ENCODE assay signal across 8 mouse cellular contexts in the genomic region with DNA sequence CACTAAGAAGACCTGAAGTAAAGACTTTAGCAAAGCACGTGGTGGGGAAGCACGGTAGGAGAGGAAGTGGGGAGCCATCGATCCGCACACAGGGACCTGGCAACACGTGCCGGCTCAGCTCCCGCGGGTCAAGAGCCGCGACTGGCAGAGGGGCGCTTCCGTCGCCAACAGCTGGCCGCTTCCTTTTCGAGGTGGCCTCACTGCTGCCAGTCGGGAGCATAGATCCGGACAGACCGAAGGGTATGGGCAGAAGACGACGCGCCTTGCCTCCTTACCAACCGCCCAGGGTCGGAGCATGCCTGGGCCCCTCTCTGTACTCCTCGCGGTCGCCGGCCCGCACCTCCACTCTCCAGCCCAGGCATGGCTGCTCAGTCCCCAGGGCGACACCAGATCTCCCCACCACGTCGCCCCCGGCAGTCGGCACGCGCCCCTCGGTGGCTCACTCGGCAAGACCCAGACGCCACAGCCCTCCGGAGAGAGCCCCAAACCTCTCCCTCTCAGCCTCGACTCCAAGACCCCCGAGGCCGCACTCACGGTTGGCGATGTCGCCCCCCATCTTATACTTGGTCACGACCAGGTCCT. TPM values are rescaled to one million over a fixed set of nuclear protein-coding genes. Genes with fewer than 3 reads are reported as not detected.
DNase-seq lines count a peak whose midpoint lies in the region; ATAC-seq and TF ChIP-seq lines count a peak whose summit lies in the region.

No protein-coding gene starts in this region.

- H3K27ac ChIP-seq in embryonic facial prominence, embryonic 13.5 days, result peak overlapping the region; percentile 91
- H3K27ac ChIP-seq in hindbrain, embryonic 11.5 days (ENCODE audit: low read depth, low read length), result peak overlapping the region; percentile 81
- H3K27ac ChIP-seq in liver, embryonic 14.5 days, result peak overlapping the region; percentile 94

- H3K4me3 ChIP-seq in embryonic facial prominence, embryonic 13.5 days, result peak overlapping the region; percentile 95
- H3K4me3 ChIP-seq in hindbrain, embryonic 11.5 days (ENCODE audit: low read depth, low read length), result peak overlapping the region; percentile 92
- H3K4me3 ChIP-seq in liver, embryonic 14.5 days (ENCODE audit: insufficient read depth in 1 of 2, low read depth in 2 of 2, low read length in 2 of 2), result peak overlapping the region; percentile 89 to 95

- H3K27me3 ChIP-seq in embryonic facial prominence, embryonic 13.5 days, result no peaks in the 10 kb centered on the region
- H3K27me3 ChIP-seq in hindbrain, embryonic 11.5 days (ENCODE audit: control insufficient read depth, insufficient read depth, low read length), result no peaks in the 10 kb centered on the region
- H3K27me3 ChIP-seq in liver, embryonic 14.5 days (ENCODE audit: control insufficient read depth, insufficient read depth, low read length), result no peaks in the 10 kb centered on the region; the same call in 1 of the 2 replicates

- H3K36me3 ChIP-seq in embryonic facial prominence, embryonic 13.5 days, result peaks cover 39% of the 10 kb centered on the region
- no peaks in the 10 kb centered on the region; the same call in 1 of the 2 replicates for H3K36me3 ChIP-seq in hindbrain, embryonic 11.5 days (ENCODE audit: control insufficient read depth, insufficient read depth, low read length)
- peaks cover 35% of the 10 kb centered on the region for H3K36me3 ChIP-seq in liver, embryonic 14.5 days (replicated peaks; ENCODE audit: control insufficient read depth, insufficient read depth, low read depth)

- H3K4me2 ChIP-seq in embryonic facial prominence, embryonic 13.5 days, result peak overlapping the region; percentile 92
- H3K4me2 ChIP-seq in hindbrain, embryonic 11.5 days (replicated peaks; ENCODE audit: low read depth, low read length), result peak overlapping the region; percentile 87
- peak overlapping the region; percentile 85 for H3K4me2 ChIP-seq in liver, embryonic 14.5 days (ENCODE audit: low read depth)

- no peak for DNase-seq in cerebellum, postnatal 25 days
- peak; percentile 48 for DNase-seq in CD4-positive, CD25-positive, alpha-beta regulatory T cell, adult 2 months (ENCODE audit: low read depth, low spot score)
- peak; percentile 63 for DNase-seq in hindbrain, embryonic 11.5 days (ENCODE audit: low spot score)
- DNase-seq in liver, embryonic 14.5 days (ENCODE audit: low read depth in 3 of 3, low spot score in 3 of 3), result no peak
- DNase-seq in natural killer cell, adult 2 months (ENCODE audit: low spot score in 2 of 2), result peak; percentile 13 to 24
- DNase-seq in right cerebral cortex, postnatal 4 days, result no peak

- peak; percentile 9 for ATAC-seq in cerebellum, adult (ENCODE audit: insufficient number of reproducible peaks, low FRiP score, low TSS enrichment)
- ATAC-seq in embryonic facial prominence, embryonic 13.5 days (ENCODE audit: insufficient number of reproducible peaks, insufficient read depth, low FRiP score, low TSS enrichment, low read depth), result 0 out of 2 replicates have a peak, but pooled peaks have one; percentile 5
- peak; percentile 63 for ATAC-seq in hindbrain, embryonic 11.5 days (ENCODE audit: low FRiP score)
- peak; percentile 17; the same call in 1 of the 2 replicates for ATAC-seq in liver, embryonic 14.5 days (ENCODE audit: insufficient read depth)

- peak overlapping the region; percentile 91 for H3K9ac ChIP-seq in embryonic facial prominence, embryonic 13.5 days
- peak overlapping the region; percentile 93 for H3K9ac ChIP-seq in hindbrain, embryonic 11.5 days (ENCODE audit: low read depth, low read length)
- H3K9ac ChIP-seq in liver, embryonic 14.5 days (replicated peaks), result peak overlapping the region; percentile 91

- under 1% methylated on average over 46 of the region's 46 CpGs for WGBS in embryonic facial prominence, embryonic 13.5 days
- WGBS in hindbrain, embryonic 11.5 days, result 0% methylated on average over 45 of the region's 46 CpGs
- WGBS in liver, embryonic 14.5 days (ENCODE audit: insufficient replicate concordance), result under 1% methylated on average over 46 of the region's 46 CpGs

- TF ChIP-seq CTCF in liver, embryonic 14.5 days (IDR thresholded peaks at IDR 0.05; ENCODE audit: low read depth), result no peak

- no peaks in the 10 kb centered on the region for H3K9me3 ChIP-seq in embryonic facial prominence, embryonic 13.5 days
- no peaks in the 10 kb centered on the region for H3K9me3 ChIP-seq in hindbrain, embryonic 11.5 days (ENCODE audit: control insufficient read depth, low read length)
- H3K9me3 ChIP-seq in liver, embryonic 14.5 days (ENCODE audit: control insufficient read depth, low read length), result no peaks in the 10 kb centered on the region

- no peak for TF ChIP-seq EP300 in liver, embryonic 14.5 days (IDR thresholded peaks at IDR 0.05; ENCODE audit: low read depth)

- H3K4me1 ChIP-seq in embryonic facial prominence, embryonic 13.5 days, result peaks cover 21% of the 10 kb centered on the region
- H3K4me1 ChIP-seq in hindbrain, embryonic 11.5 days (replicated peaks; ENCODE audit: control insufficient read depth, insufficient read depth, low read length), result peaks cover 4% of the 10 kb centered on the region; the same call in 1 of the 2 replicates
- peaks cover 4 to 7% of the 10 kb centered on the region in 2 experiments for H3K4me1 ChIP-seq in liver, embryonic 14.5 days (replicated peaks; ENCODE audit: control insufficient read depth in 2 of 2, insufficient read depth in 2 of 2, low read length in 1 of 2)

RNA-seq across cellular contexts. Expression of a gene that starts 0.5 kb away (rescaled TPM):
- 188 and 206 TPM in 2 replicates for polyA plus RNA-seq in embryonic facial prominence, embryonic 13.5 days (2015; fragmentation: Nextera tagmentation; extraction: Ambion mirVana)
- 220 and 243 TPM in 2 replicates for polyA plus RNA-seq in hindbrain, embryonic 11.5 days (2014; fragmentation: Nextera tagmentation; extraction: Ambion mirVana)
- 57.6 and 113 TPM in 2 replicates for polyA plus RNA-seq in liver, embryonic 14.5 days (2012; rRNA removed)
- 163 and 172 TPM in 2 replicates for polyA plus RNA-seq in liver, embryonic 14.5 days (2014; fragmentation: Nextera tagmentation; extraction: Ambion mirVana)

RNA-seq across cellular contexts. Expression of a gene that starts 16.2 kb away (rescaled TPM):
- 4,323 and 4,329 TPM in 2 replicates for polyA plus RNA-seq in embryonic facial prominence, embryonic 13.5 days (2015; fragmentation: Nextera tagmentation; extraction: Ambion mirVana)
- 2,785 and 2,836 TPM in 2 replicates for polyA plus RNA-seq in hindbrain, embryonic 11.5 days (2014; fragmentation: Nextera tagmentation; extraction: Ambion mirVana)
- 1,053 and 2,546 TPM in 2 replicates for polyA plus RNA-seq in liver, embryonic 14.5 days (2012; rRNA removed)
- polyA plus RNA-seq in liver, embryonic 14.5 days (2014; fragmentation: Nextera tagmentation; extraction: Ambion mirVana), result 3,181 and 3,454 TPM in 2 replicates

RNA-seq across cellular contexts. Expression of a gene that starts 17.7 kb away (rescaled TPM):
- 13.5 and 15.5 TPM in 2 replicates for polyA plus RNA-seq in embryonic facial prominence, embryonic 13.5 days (2015; fragmentation: Nextera tagmentation; extraction: Ambion mirVana)
- polyA plus RNA-seq in hindbrain, embryonic 11.5 days (2014; fragmentation: Nextera tagmentation; extraction: Ambion mirVana), result 14.1 and 15.0 TPM in 2 replicates
- polyA plus RNA-seq in liver, embryonic 14.5 days (2012; rRNA removed), result 3.3 and 4.0 TPM in 2 replicates
- 4.3 and 5.3 TPM in 2 replicates for polyA plus RNA-seq in liver, embryonic 14.5 days (2014; fragmentation: Nextera tagmentation; extraction: Ambion mirVana)

RNA-seq across cellular contexts. Expression of a gene that starts 24.2 kb away (rescaled TPM):
- 14.8 and 16.1 TPM in 2 replicates for polyA plus RNA-seq in embryonic facial prominence, embryonic 13.5 days (2015; fragmentation: Nextera tagmentation; extraction: Ambion mirVana)
- polyA plus RNA-seq in hindbrain, embryonic 11.5 days (2014; fragmentation: Nextera tagmentation; extraction: Ambion mirVana), result 4.6 and 7.0 TPM in 2 replicates
- polyA plus RNA-seq in liver, embryonic 14.5 days (2012; rRNA removed), result 1.3 and 1.4 TPM in 2 replicates
- 1.1 and 1.5 TPM in 2 replicates for polyA plus RNA-seq in liver, embryonic 14.5 days (2014; fragmentation: Nextera tagmentation; extraction: Ambion mirVana)

RNA-seq across cellular contexts. Expression of a gene that starts 39.6 kb away (rescaled TPM):
- polyA plus RNA-seq in embryonic facial prominence, embryonic 13.5 days (2015; fragmentation: Nextera tagmentation; extraction: Ambion mirVana), result 21.4 and 23.1 TPM in 2 replicates
- polyA plus RNA-seq in hindbrain, embryonic 11.5 days (2014; fragmentation: Nextera tagmentation; extraction: Ambion mirVana), result 12.6 and 15.7 TPM in 2 replicates
- polyA plus RNA-seq in liver, embryonic 14.5 days (2012; rRNA removed), result 9.4 and 10.3 TPM in 2 replicates
- polyA plus RNA-seq in liver, embryonic 14.5 days (2014; fragmentation: Nextera tagmentation; extraction: Ambion mirVana), result 7.0 and 7.8 TPM in 2 replicates

Comparison
In these comparisons a context has a peak if more than half of its experiments do, and no peak if none do; other contexts are left out.
1. ATAC-seq: peak in every context shown above with its lines; median percentile 63 in hindbrain, embryonic 11.5 days; 17 in liver, embryonic 14.5 days; 9 in cerebellum, adult; 5 in embryonic facial prominence, embryonic 13.5 days.
2. DNase-seq: peak in CD4-positive, CD25-positive, alpha-beta regulatory T cell, adult 2 months (single experiment), hindbrain, embryonic 11.5 days (single experiment) and natural killer cell, adult 2 months (2 of 2); none in cerebellum, postnatal 25 days (0 of 2), liver, embryonic 14.5 days (0 of 3) and right cerebral cortex, postnatal 4 days (single experiment).
3. Peak in every context shown above with its lines, with median percentiles within 50 percentile points of each other: H3K27ac ChIP-seq, H3K4me2 ChIP-seq, H3K4me3 ChIP-seq and H3K9ac ChIP-seq.